Mouse (Mus musculus) heart, adult 2 months (tissue): Measurements from ENCODE around the gene Hist1h1a. TPM values are rescaled to one million over a fixed set of nuclear protein-coding genes. Genes with fewer than 3 reads are reported as not detected.
"Not testable (repeated sequence)": the region's sequence is repeated elsewhere in the genome, so short reads cannot be mapped to it uniquely, and the experiment has no call there.

Source experiments
- DNase-seq, 2 experiments: peaks; one replicate each; pipeline ENCODE4 v3.0.0; 2021
- H3K27ac ChIP-seq: fragments of 200-600 bp; 2 replicates; pipeline ENCODE4 v1.8.1; 2022
- H3K27me3 ChIP-seq: fragments of 200-500 bp; 2 replicates; pipeline ENCODE4 v1.6.1; 2012; ENCODE audit warnings: mild to moderate bottlenecking, low read length, inconsistent platforms, mixed read lengths; ENCODE audit not compliant: control insufficient read depth, insufficient read depth
- H3K36me3 ChIP-seq: fragments of 200-500 bp; 2 replicates; pipeline ENCODE4 v1.6.1; 2012; ENCODE audit warnings: low read length, inconsistent platforms; ENCODE audit not compliant: control insufficient read depth, insufficient read depth
- H3K4me1 ChIP-seq: fragments of 200-500 bp; 2 replicates; pipeline ENCODE4 v1.6.1; 2011; ENCODE audit warnings: low read length; ENCODE audit not compliant: control insufficient read depth, insufficient read depth
- H3K4me3 ChIP-seq: fragments of 200-600 bp; 2 replicates; pipeline ENCODE4 v1.8.1; 2022
- H3K79me2 ChIP-seq: fragments of 200-500 bp; replicated peaks from 2 replicates; pipeline ENCODE4 v1.6.1; 2012; ENCODE audit warnings: mild to moderate bottlenecking, inconsistent platforms, low read length, moderate library complexity, mixed read lengths; ENCODE audit not compliant: control insufficient read depth, insufficient read depth
- H3K9ac ChIP-seq: fragments of 200-500 bp; 2 replicates; pipeline ENCODE4 v1.6.1; 2012; ENCODE audit warnings: low read depth, mild to moderate bottlenecking, control low read depth, inconsistent platforms, low read length, mixed read lengths
- CTCF ChIP-seq: fragments of 200-600 bp; IDR thresholded peaks from 2 replicates; pipeline ENCODE4 v1.8.1; 2022; ENCODE audit warnings: antibody characterized with exemption, mild to moderate bottlenecking, moderate library complexity
- EP300 ChIP-seq: fragments of 200-500 bp; IDR thresholded peaks from 2 replicates; pipeline ENCODE4 v1.6.1; 2011; ENCODE audit warnings: low read depth, low read length, control low read depth; ENCODE audit not compliant: insufficient read depth
- POLR2A ChIP-seq: fragments of 200-500 bp; IDR thresholded peaks from 2 replicates; pipeline ENCODE4 v1.6.1; 2011; ENCODE audit warnings: mild to moderate bottlenecking, low read depth, low read length, control low read depth; ENCODE audit not compliant: insufficient read depth
- WGBS: fragments of 180-500 bp; shearing (Covaris S2); methylation state at CpG from one replicate; pipeline ENCODE4 v1.1.7; 2018; 5-methylcytosine and 5-hydroxymethylcytosine counted together
- intact Hi-C: fragments of 180-260 bp; cut with DNase I; formaldehyde crosslinking; loops from one replicate; pipeline ENCODE4 v1.15.1; 2025
- polyA plus RNA-seq: library from polyadenylated mRNA; depleted of rRNA; stranded (reverse); fragments of >200 nt; gene quantifications from 2 replicates; pipeline ENCODE4 v1.2.3, GENCODE M21; 2012
- total RNA-seq, 2 experiments: library from RNA; stranded (reverse); gene quantifications; 2 replicates each; pipeline ENCODE4 v1.2.3; 2021

The Hist1h1a gene
- total and polyA plus RNA-seq, 3 experiments, result 0.21 to 3.4 (median 2.0) TPM

- Histone ChIP-seq H3K27ac (no peak overlapping the region), H3K27me3 (no peaks in the 10 kb centered on the region), H3K79me2 (no peaks in the 10 kb centered on the region), H3K9ac (no peak overlapping the region), H3K4me3 (no peak overlapping the region), H3K36me3 (peaks cover 2% of the 10 kb centered on the region), H3K4me1 (peaks cover 1% of the 10 kb centered on the region)
- intact Hi-C loops, result loop anchor here (5.0 to 10.0 kb wide), 2 partner anchors 338 to 395 kb away; partner anchors contain the start of genes Abt1 and Zfp322a
- TF ChIP-seq EP300 (no peak), CTCF (no peak), POLR2A (no peak)
- WGBS, result 55% methylated on average over 1 of the region's 1 CpGs
- no peak for DNase-seq
Measured at GRCm38 (mm10) chr13:23759916-23760239, 3.6 kb upstream of the Hist1h1a start.

- H3K4me3 ChIP-seq, result peak overlapping the region; percentile 56
- WGBS, result 5% methylated on average over 23 of the region's 27 CpGs
- H3K27ac ChIP-seq, result peak overlapping the region; percentile 59
- H3K79me2 ChIP-seq, result no peaks in the 10 kb centered on the region
- intact Hi-C loops, result loop anchor here (5.0 to 10.0 kb wide), 2 partner anchors 338 to 396 kb away; partner anchors contain the start of genes Abt1 and Zfp322a
- H3K36me3 ChIP-seq, result peaks cover 2% of the 10 kb centered on the region
- no peaks in the 10 kb centered on the region for H3K27me3 ChIP-seq
- peaks cover 1% of the 10 kb centered on the region for H3K4me1 ChIP-seq
- no peak for DNase-seq
- peak overlapping the region; percentile 67; the same call in 1 of the 2 replicates for H3K9ac ChIP-seq
- no peak for TF ChIP-seq EP300
- TF ChIP-seq CTCF, result no peak
- no peak for TF ChIP-seq POLR2A
Measured at GRCm38 (mm10) chr13:23760240-23760971, 3.1 kb upstream of the Hist1h1a start.

- Histone ChIP-seq H3K36me3 (peaks cover 2% of the 10 kb centered on the region), H3K27ac (peak within 1 kb of the TSS; percentile 76), H3K79me2 (no peaks in the 10 kb centered on the region), H3K27me3 (no peaks in the 10 kb centered on the region), H3K9ac (peak within 1 kb of the TSS; percentile 68), H3K4me1 (peaks cover 1% of the 10 kb centered on the region), H3K4me3 (peak within 1 kb of the TSS; percentile 56)
- DNase-seq, result peak; percentile 96 to 97
- TF ChIP-seq POLR2A (peak; percentile 89), CTCF (no peak), EP300 (0 out of 2 replicates have a peak, but pooled peaks have one; percentile 41)
- WGBS, result under 1% methylated on average over 62 of the region's 72 CpGs
- intact Hi-C loops, result loop anchor here (5.0 to 10.0 kb wide), 2 partner anchors 339 to 396 kb away; partner anchors contain the start of genes Abt1 and Zfp322a
Measured at GRCm38 (mm10) chr13:23760972-23761864, 2.2 kb upstream of the Hist1h1a start, which contains the start of gene Hist1h4a. Gene Hist1h4a (minus strand): TSS chr13:23761230.

GRCm38 (mm10) chr13:23761871-23762821, 1.3 kb upstream of the Hist1h1a start, which contains the start of gene Hist1h3a:
Gene Hist1h3a (minus strand): TSS chr13:23762386.
- TF ChIP-seq POLR2A, result peak; percentile 76
- 1% methylated on average over 32 of the region's 52 CpGs for WGBS
- peak; percentile 69 to 73 for DNase-seq
- intact Hi-C loops, result loop anchor here (5.0 to 10.0 kb wide), 2 partner anchors 340 to 397 kb away; partner anchors contain the start of genes Abt1 and Zfp322a
- not testable (repeated sequence) for H3K4me1 ChIP-seq, H3K27me3 ChIP-seq, H3K79me2 ChIP-seq, H3K36me3 ChIP-seq
- Histone ChIP-seq H3K4me3 (peak within 1 kb of the TSS; percentile 66), H3K9ac (peak within 1 kb of the TSS; percentile 68), H3K27ac (peak within 1 kb of the TSS; percentile 76)

- 4% methylated on average over 10 of the region's 10 CpGs for WGBS
- Histone ChIP-seq H3K27me3 (no peaks in the 10 kb centered on the region), H3K36me3 (peaks cover 2% of the 10 kb centered on the region), H3K27ac (peak overlapping the region; percentile 30; the same call in 1 of the 2 replicates), H3K79me2 (no peaks in the 10 kb centered on the region), H3K4me1 (no peaks in the 10 kb centered on the region), H3K9ac (no peak overlapping the region), H3K4me3 (peak overlapping the region; percentile 66)
- DNase-seq, result no peak
- intact Hi-C loops, result loop anchor here (5.0 to 10.0 kb wide), 2 partner anchors 341 to 398 kb away; partner anchors contain the start of genes Abt1 and Zfp322a
- TF ChIP-seq CTCF, result no peak
- no peak for TF ChIP-seq POLR2A
- TF ChIP-seq EP300, result no peak
Measured at GRCm38 (mm10) chr13:23763242-23763585, 252 bp upstream of the Hist1h1a start.
